Mouse (Mus musculus): ENCODE measurements around the gene Hoxd3. TPM values are rescaled to one million over a fixed set of nuclear protein-coding genes. Genes with fewer than 3 reads are reported as not detected.

Gene Hoxd3
- polyA plus RNA-seq, 1 experiment from 2014 or later, result 1.9 TPM

GRCm38 (mm10) chr2:74726551-74726950, 14.8 kb downstream of the Hoxd3 start, which contains the start of gene Gm28230:
Gene Gm28230 (plus strand): TSS chr2:74726728.
- 17% methylated on average over 5 of the region's 5 CpGs for WGBS
- Histone ChIP-seq H3K9ac (no peak within 1 kb of the TSS), H3K9me3 (replicated peaks) (no peaks in the 10 kb centered on the region), H3K4me2 (replicated peaks) (peak within 1 kb of the TSS; percentile 42), H3K27ac (replicated peaks) (no peak within 1 kb of the TSS), H3K27me3 (peaks cover 97% of the 10 kb centered on the region), H3K4me3 (replicated peaks) (peak within 1 kb of the TSS; percentile 30), H3K36me3 (no peaks in the 10 kb centered on the region), H3K4me1 (peaks cover 10% of the 10 kb centered on the region)
- ATAC-seq (ENCODE audit: insufficient number of reproducible peaks, low FRiP score, low TSS enrichment, low read depth), result no peak

GRCm38 (mm10) chr2:74726973-74727639, 15.4 kb downstream of the Hoxd3 start:
- Histone ChIP-seq H3K9ac (no peak overlapping the region), H3K27ac (replicated peaks) (no peak overlapping the region), H3K9me3 (replicated peaks) (no peaks in the 10 kb centered on the region), H3K4me1 (peaks cover 10% of the 10 kb centered on the region), H3K4me2 (replicated peaks) (peak overlapping the region; percentile 42), H3K27me3 (peaks cover 97% of the 10 kb centered on the region), H3K4me3 (replicated peaks) (peak overlapping the region; percentile 30), H3K36me3 (no peaks in the 10 kb centered on the region)
- no peak for ATAC-seq (ENCODE audit: insufficient number of reproducible peaks, low FRiP score, low TSS enrichment, low read depth)
- WGBS, result 5% methylated on average over 43 of the region's 43 CpGs

GRCm38 (mm10) chr2:74727640-74728302, 16.0 kb downstream of the Hoxd3 start:
- ATAC-seq (ENCODE audit: insufficient number of reproducible peaks, low FRiP score, low TSS enrichment, low read depth), result no peak
- Histone ChIP-seq H3K27me3 (peaks cover 97% of the 10 kb centered on the region), H3K4me2 (replicated peaks) (peak overlapping the region; percentile 42), H3K27ac (replicated peaks) (no peak overlapping the region), H3K9ac (no peak overlapping the region), H3K4me1 (peaks cover 13% of the 10 kb centered on the region), H3K36me3 (no peaks in the 10 kb centered on the region), H3K9me3 (replicated peaks) (no peaks in the 10 kb centered on the region), H3K4me3 (replicated peaks) (peak overlapping the region; percentile 30)
- WGBS, result 6% methylated on average over 25 of the region's 25 CpGs

GRCm38 (mm10) chr2:74728303-74728680, 16.6 kb downstream of the Hoxd3 start:
- no peaks in the 10 kb centered on the region for H3K9me3 ChIP-seq (replicated peaks)
- H3K4me3 ChIP-seq (replicated peaks), result no peak overlapping the region
- no peaks in the 10 kb centered on the region for H3K36me3 ChIP-seq
- WGBS, result 13% methylated on average over 13 of the region's 13 CpGs
- H3K4me1 ChIP-seq, result peaks cover 16% of the 10 kb centered on the region
- H3K27ac ChIP-seq (replicated peaks), result no peak overlapping the region
- ATAC-seq (ENCODE audit: insufficient number of reproducible peaks, low FRiP score, low TSS enrichment, low read depth), result no peak
- H3K9ac ChIP-seq, result no peak overlapping the region
- peaks cover 94% of the 10 kb centered on the region for H3K27me3 ChIP-seq
- no peak overlapping the region for H3K4me2 ChIP-seq (replicated peaks)

GRCm38 (mm10) chr2:74730331-74730730, 18.6 kb downstream of the Hoxd3 start:
- Histone ChIP-seq H3K4me2 (replicated peaks) (no peak overlapping the region), H3K9me3 (replicated peaks) (no peaks in the 10 kb centered on the region), H3K27me3 (peaks cover 93% of the 10 kb centered on the region), H3K36me3 (no peaks in the 10 kb centered on the region), H3K4me3 (replicated peaks) (no peak overlapping the region), H3K27ac (replicated peaks) (no peak overlapping the region), H3K9ac (no peak overlapping the region), H3K4me1 (peaks cover 16% of the 10 kb centered on the region)
- 13% methylated on average over 8 of the region's 8 CpGs for WGBS
- no peak for ATAC-seq (ENCODE audit: insufficient number of reproducible peaks, low FRiP score, low TSS enrichment, low read depth)

GRCm38 (mm10) chr2:74731055-74731454, 19.3 kb downstream of the Hoxd3 start:
- ATAC-seq (ENCODE audit: insufficient number of reproducible peaks, low FRiP score, low TSS enrichment, low read depth), result no peak
- no peak overlapping the region for H3K9ac ChIP-seq
- no peaks in the 10 kb centered on the region for H3K9me3 ChIP-seq (replicated peaks)
- no peak overlapping the region for H3K4me3 ChIP-seq (replicated peaks)
- no peak overlapping the region for H3K27ac ChIP-seq (replicated peaks)
- H3K4me1 ChIP-seq, result peaks cover 22% of the 10 kb centered on the region
- H3K27me3 ChIP-seq, result peaks cover 93% of the 10 kb centered on the region
- no peaks in the 10 kb centered on the region for H3K36me3 ChIP-seq
- H3K4me2 ChIP-seq (replicated peaks), result no peak overlapping the region

GRCm38 (mm10) chr2:74731799-74732512, 20.2 kb downstream of the Hoxd3 start:
- H3K36me3 ChIP-seq, result no peaks in the 10 kb centered on the region
- no peak overlapping the region for H3K9ac ChIP-seq
- H3K4me1 ChIP-seq, result peaks cover 27% of the 10 kb centered on the region
- no peak overlapping the region for H3K27ac ChIP-seq (replicated peaks)
- WGBS, result 5% methylated on average over 9 of the region's 9 CpGs
- no peaks in the 10 kb centered on the region for H3K9me3 ChIP-seq (replicated peaks)
- peaks cover 93% of the 10 kb centered on the region for H3K27me3 ChIP-seq
- ATAC-seq (ENCODE audit: insufficient number of reproducible peaks, low FRiP score, low TSS enrichment, low read depth), result no peak
- H3K4me3 ChIP-seq (replicated peaks), result no peak overlapping the region
- no peak overlapping the region for H3K4me2 ChIP-seq (replicated peaks)

GRCm38 (mm10) chr2:74732513-74733316, 21.0 kb downstream of the Hoxd3 start:
- peaks cover 93% of the 10 kb centered on the region for H3K27me3 ChIP-seq
- H3K4me2 ChIP-seq (replicated peaks), result peak overlapping the region; percentile 32
- under 1% methylated on average over 52 of the region's 52 CpGs for WGBS
- H3K36me3 ChIP-seq, result no peaks in the 10 kb centered on the region
- H3K9me3 ChIP-seq (replicated peaks), result no peaks in the 10 kb centered on the region
- H3K9ac ChIP-seq, result no peak overlapping the region
- H3K4me3 ChIP-seq (replicated peaks), result peak overlapping the region; percentile 22
- no peak overlapping the region for H3K27ac ChIP-seq (replicated peaks)
- H3K4me1 ChIP-seq, result peaks cover 23% of the 10 kb centered on the region
- no peak for ATAC-seq (ENCODE audit: insufficient number of reproducible peaks, low FRiP score, low TSS enrichment, low read depth)

- H3K36me3 ChIP-seq, result no peaks in the 10 kb centered on the region
- no peak for ATAC-seq (ENCODE audit: insufficient number of reproducible peaks, low FRiP score, low TSS enrichment, low read depth)
- H3K4me1 ChIP-seq, result peaks cover 25% of the 10 kb centered on the region
- H3K27me3 ChIP-seq, result peaks cover 93% of the 10 kb centered on the region
- no peak overlapping the region for H3K9ac ChIP-seq
- H3K27ac ChIP-seq (replicated peaks), result no peak overlapping the region
- 0 out of 2 replicates have a peak overlapping the region, but pooled peaks have one; percentile 22 for H3K4me3 ChIP-seq (replicated peaks)
- H3K9me3 ChIP-seq (replicated peaks), result no peaks in the 10 kb centered on the region
- 2% methylated on average over 16 of the region's 16 CpGs for WGBS
- H3K4me2 ChIP-seq (replicated peaks), result no peak overlapping the region
Observed at GRCm38 (mm10) chr2:74733317-74733661, 21.6 kb downstream of the Hoxd3 start.

GRCm38 (mm10) chr2:74733765-74734164, 22.0 kb downstream of the Hoxd3 start:
- Histone ChIP-seq H3K9me3 (replicated peaks) (no peaks in the 10 kb centered on the region), H3K36me3 (no peaks in the 10 kb centered on the region), H3K4me1 (peaks cover 25% of the 10 kb centered on the region), H3K27me3 (peaks cover 93% of the 10 kb centered on the region), H3K4me2 (replicated peaks) (no peak overlapping the region), H3K9ac (no peak overlapping the region), H3K4me3 (replicated peaks) (no peak overlapping the region), H3K27ac (replicated peaks) (no peak overlapping the region)
- ATAC-seq (ENCODE audit: insufficient number of reproducible peaks, low FRiP score, low TSS enrichment, low read depth), result no peak
- 10% methylated on average over 6 of the region's 6 CpGs for WGBS

- Histone ChIP-seq H3K4me1 (peaks cover 25% of the 10 kb centered on the region), H3K27me3 (peaks cover 94% of the 10 kb centered on the region), H3K4me3 (replicated peaks) (no peak overlapping the region), H3K36me3 (no peaks in the 10 kb centered on the region), H3K27ac (replicated peaks) (no peak overlapping the region), H3K4me2 (replicated peaks) (no peak overlapping the region), H3K9me3 (replicated peaks) (no peaks in the 10 kb centered on the region), H3K9ac (no peak overlapping the region)
- no peak for ATAC-seq (ENCODE audit: insufficient number of reproducible peaks, low FRiP score, low TSS enrichment, low read depth)
- 3% methylated on average over 13 of the region's 13 CpGs for WGBS
Observed at GRCm38 (mm10) chr2:74734451-74734850, 22.7 kb downstream of the Hoxd3 start.

Measured in embryonic facial prominence, embryonic 15.5 days (tissue).